ENCODE assay signal across 8 mouse cellular contexts in the genomic region with DNA sequence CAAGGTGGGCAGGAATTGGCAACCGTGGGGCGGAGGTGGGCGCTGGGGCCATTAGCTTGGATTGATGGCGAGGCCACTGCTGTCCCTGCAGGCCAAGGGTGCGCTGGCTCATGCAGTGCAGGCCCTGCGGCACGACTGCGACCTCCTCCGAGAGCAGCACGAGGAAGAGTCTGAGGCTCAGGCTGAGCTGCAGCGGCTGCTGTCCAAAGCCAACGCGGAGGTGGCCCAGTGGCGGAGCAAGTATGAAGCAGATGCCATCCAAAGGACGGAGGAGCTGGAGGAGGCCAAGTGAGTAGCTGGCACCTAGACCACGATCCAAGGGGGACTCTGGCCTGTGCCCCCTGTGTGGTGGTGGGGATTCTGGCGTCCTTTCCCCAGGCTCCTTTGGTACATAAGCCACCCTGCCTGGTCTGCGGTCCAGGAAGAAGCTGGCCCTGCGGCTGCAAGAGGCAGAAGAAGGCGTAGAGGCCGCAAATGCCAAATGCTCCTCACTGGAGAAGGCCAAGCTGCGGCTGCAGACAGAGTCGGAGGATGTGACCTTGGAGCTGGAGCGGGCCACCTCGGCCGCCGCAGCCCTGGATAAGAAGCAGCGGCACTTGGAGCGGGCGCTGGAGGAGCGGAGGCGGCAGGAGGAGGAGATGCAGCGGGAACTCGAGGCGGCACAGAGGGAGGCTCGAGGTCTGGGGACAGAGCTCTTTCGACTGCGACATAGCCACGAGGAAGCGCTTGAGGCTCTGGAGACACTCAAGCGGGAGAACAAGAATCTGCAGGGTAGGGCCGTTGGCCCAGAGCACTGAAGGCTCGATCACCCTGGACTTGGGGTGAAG. TPM values are rescaled to one million over a fixed set of nuclear protein-coding genes. Genes with fewer than 3 reads are reported as not detected.
DNase-seq lines count a peak whose midpoint lies in the region; ATAC-seq and TF ChIP-seq lines count a peak whose summit lies in the region.

No protein-coding gene starts in this region.

- H3ac ChIP-seq in myocyte (ENCODE audit: control insufficient read depth, insufficient read length) = no peak overlapping the region

- intact Hi-C loops in gastrocnemius, adult 2 months (cut with DNase I) = no loop called here

- no peak; the same call in 1 of the 2 replicates for TF ChIP-seq CTCF in gastrocnemius, adult 2 months (IDR thresholded peaks at IDR 0.05)

- TF ChIP-seq POLR2A in myocyte (IDR thresholded peaks at IDR 0.05; ENCODE audit: insufficient read length, low read depth) = peak; percentile 32

- no peak overlapping the region for H3K4me2 ChIP-seq in myocyte (ENCODE audit: low read depth)

- peak; percentile 61 to 70 for DNase-seq in cerebellum, postnatal 14 days
- DNase-seq in cerebellum, adult 11 months = no peak
- DNase-seq in lung, postnatal 10 days = peak; percentile 40
- no peak for DNase-seq in lung, postnatal 25 days (ENCODE audit: low spot score)
- peak; percentile 52 for DNase-seq in forelimb bud, embryonic 11.5 days (ENCODE audit: low read depth, low spot score)
- DNase-seq in gastrocnemius, adult 2 months = no peak

- H3K27ac ChIP-seq in gastrocnemius, adult 2 months = no peak overlapping the region

- ATAC-seq in frontal cortex, adult (ENCODE audit: low TSS enrichment) = no peak

- no peaks in the 10 kb centered on the region for H3K79me2 ChIP-seq in myocyte (ENCODE audit: control insufficient read depth, insufficient read depth)

- no peak overlapping the region for H3K4me3 ChIP-seq in myocyte
- no peak overlapping the region for H3K4me3 ChIP-seq in gastrocnemius, adult 2 months

- H3K27me3 ChIP-seq in myocyte (ENCODE audit: control insufficient read depth, insufficient read depth, insufficient read length) = no peaks in the 10 kb centered on the region

- peaks cover 4% of the 10 kb centered on the region for H3K36me3 ChIP-seq in myocyte (ENCODE audit: control insufficient read depth, insufficient read depth)

TF ChIP-seq in myocyte, 11 proteins besides CTCF, POLR2A, EP300 and RAD21:
- peak; percentile 75 for TF ChIP-seq POLR2AphosphoS2 (IDR thresholded peaks at IDR 0.05; ENCODE audit: insufficient read length, low read depth)
- TF ChIP-seq SRF (IDR thresholded peaks at IDR 0.05; ENCODE audit: control insufficient read depth, insufficient read length, low read depth) = no peak
- TF ChIP-seq TCF12 (IDR thresholded peaks at IDR 0.05; ENCODE audit: insufficient read depth, poor library complexity, severe bottlenecking) = no peak
- no peak for TF ChIP-seq MYOG (IDR thresholded peaks at IDR 0.05; ENCODE audit: control insufficient read depth in 1 of 3, insufficient read depth in 1 of 3, insufficient read length in 2 of 3, low read depth in 2 of 3)
- TF ChIP-seq TCF3 (IDR thresholded peaks at IDR 0.05; ENCODE audit: insufficient read length, low read depth) = no peak
TF ChIP-seq in myocyte: peak in this region for 1.

RNA-seq across cellular contexts. Expression of gene Myh7b, which starts 19.8 kb away (rescaled TPM):
- 12.2 TPM for polyA plus RNA-seq in myocyte (2012; fragmentation: generic; extraction: Trizol)
- total RNA-seq in gastrocnemius, adult 2 months (2021) = 1 to 10 TPM; 5.1 to 9.8 TPM

RNA-seq across cellular contexts. Expression of gene Gss, which starts 38.2 kb away (rescaled TPM):
- polyA plus RNA-seq in myocyte (2012; fragmentation: generic; extraction: Trizol) = 55.3 TPM
- total RNA-seq in gastrocnemius, adult 2 months (2021) = 1 to 10 TPM; 5.7 to 6.4 TPM

Comparison
In these comparisons a context has a peak if more than half of its experiments do, and no peak if none do; other contexts are left out.
1. DNase-seq: peak in cerebellum, postnatal 14 days (2 of 2), lung, postnatal 10 days (single experiment) and forelimb bud, embryonic 11.5 days (single experiment); none in cerebellum, adult 11 months (single experiment), lung, postnatal 25 days (single experiment) and gastrocnemius, adult 2 months (single experiment).